Mouse (Mus musculus) gonadal fat pad, adult 2 months (tissue): Measurements from ENCODE around the gene Crocc. TPM values are rescaled to one million over a fixed set of nuclear protein-coding genes. Genes with fewer than 3 reads are reported as not detected.

Experiments used
- DNase-seq: peaks from one replicate; pipeline ENCODE4 v3.0.0-alpha.2; 2012; ENCODE audit warnings: low read depth
- polyA plus RNA-seq: library from polyadenylated mRNA; depleted of rRNA; stranded (reverse); fragments of >200 nt; gene quantifications from 2 replicates; pipeline ENCODE4 v1.2.3, GENCODE M21; 2012; rRNA removed

The Crocc gene
- polyA plus RNA-seq, 1 experiment = 18.9 TPM

DNA sequence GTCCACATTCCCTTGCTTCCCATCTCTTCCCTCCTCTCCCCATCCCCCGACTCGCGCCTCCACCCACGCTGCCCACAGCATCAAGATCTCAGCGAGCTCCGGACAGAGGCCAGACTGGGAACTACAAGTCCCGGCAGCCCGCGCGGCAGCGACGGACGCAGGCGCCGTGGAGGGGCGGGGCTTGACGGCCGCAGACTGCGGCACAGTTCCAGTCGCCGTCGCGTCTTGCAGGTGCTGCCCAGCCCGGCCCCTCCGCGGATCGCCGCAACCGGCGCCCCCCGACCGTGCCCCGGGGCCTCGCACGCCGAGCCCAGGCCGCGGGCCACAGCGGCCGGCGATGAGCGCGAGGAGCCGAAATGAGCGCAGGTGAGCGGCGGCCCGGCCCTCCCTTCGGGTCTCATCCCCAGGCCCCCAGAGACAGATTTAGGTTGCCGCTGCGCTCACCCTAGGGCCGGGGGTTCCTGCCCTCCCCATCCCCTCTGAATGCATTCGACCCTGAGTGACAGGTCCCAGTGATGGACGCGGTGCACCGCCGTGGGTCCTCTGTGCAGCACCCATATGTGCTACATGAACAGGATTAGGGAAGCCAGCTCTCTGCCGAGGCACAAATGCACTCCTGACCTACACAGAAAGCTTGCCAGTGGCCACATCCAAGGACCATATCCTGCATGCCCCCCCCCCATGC, 73.5 kb downstream of the Crocc start, which contains the start of gene Atp13a2:
TSS of gene Atp13a2 (plus strand) at position 163 of the 685 bp plus-strand sequence.
- no peak for DNase-seq

GRCm38 (mm10) chr4:140986024-140986710, 74.2 kb downstream of the Crocc start:
- DNase-seq = no peak

- no peak for DNase-seq
These were observed 75.8 kb downstream of the Crocc start for GRCm38 (mm10) chr4:140984544-140984943.

GRCm38 (mm10) chr4:140983442-140983841, 76.9 kb downstream of the Crocc start:
- no peak for DNase-seq

- no peak for DNase-seq
These were observed 77.5 kb downstream of the Crocc start for GRCm38 (mm10) chr4:140982808-140983207.

DNA sequence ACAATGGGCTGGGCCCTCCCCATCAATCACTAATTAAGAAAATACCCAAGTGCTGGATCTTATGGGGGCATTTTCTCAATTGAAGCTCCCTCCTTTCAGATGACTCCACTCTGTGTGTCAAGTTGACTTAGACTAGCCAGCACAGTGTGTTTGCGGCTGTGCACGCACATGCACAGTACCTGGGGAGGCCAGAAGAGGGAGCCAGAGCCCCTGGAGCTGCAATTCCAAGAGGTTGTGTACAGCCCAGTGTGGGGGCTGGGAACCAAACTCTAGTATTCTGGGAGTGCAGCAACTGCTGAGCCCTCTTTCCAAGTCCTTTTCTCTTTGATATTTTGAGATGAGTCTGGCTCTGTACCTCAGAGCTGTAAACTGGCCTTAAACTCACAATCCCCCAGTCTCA, 78.7 kb downstream of the Crocc start:
- no peak for DNase-seq

DNA sequence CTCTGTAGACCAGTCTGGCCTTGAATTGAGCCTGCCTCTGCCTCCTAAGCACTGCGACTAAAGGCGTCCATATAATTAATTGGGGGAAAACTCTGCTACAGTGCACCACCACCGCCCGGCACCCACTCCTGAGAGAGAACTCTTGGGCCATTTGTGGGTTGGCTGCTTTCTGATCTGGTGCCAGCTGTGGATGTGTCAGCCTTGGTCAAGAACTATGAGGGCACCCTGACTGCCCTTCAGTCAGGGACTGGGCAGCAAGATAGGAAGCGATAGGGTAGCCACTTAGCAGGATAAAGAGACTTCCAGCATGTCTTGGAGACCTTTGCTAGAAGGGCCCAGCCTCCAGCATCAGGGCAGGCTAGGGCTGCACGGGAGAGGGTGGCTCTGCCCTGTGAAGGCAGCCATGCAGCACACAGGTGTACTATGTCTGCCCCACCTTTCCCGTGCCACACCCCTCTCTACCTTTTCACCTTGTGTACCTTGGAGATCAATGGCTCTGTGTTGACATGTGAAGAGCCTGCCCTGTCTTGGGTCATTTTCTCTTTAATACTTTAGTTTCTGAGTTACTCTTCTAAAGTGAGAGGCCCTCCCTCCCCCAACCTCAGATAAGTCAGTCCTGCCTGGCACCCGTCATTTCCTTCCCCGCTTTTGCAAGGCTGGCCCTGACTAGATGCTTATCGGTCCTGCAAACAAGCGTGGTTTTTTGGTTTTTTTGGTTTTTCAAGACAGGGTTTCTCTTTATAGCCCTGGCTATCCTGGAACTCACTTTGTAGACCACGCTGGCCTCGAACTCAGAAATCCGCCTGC, 82.3 kb downstream of the Crocc start:
- no peak for DNase-seq

GRCm38 (mm10) chr4:140977278-140977677, 83.1 kb downstream of the Crocc start:
- DNase-seq = no peak

DNA sequence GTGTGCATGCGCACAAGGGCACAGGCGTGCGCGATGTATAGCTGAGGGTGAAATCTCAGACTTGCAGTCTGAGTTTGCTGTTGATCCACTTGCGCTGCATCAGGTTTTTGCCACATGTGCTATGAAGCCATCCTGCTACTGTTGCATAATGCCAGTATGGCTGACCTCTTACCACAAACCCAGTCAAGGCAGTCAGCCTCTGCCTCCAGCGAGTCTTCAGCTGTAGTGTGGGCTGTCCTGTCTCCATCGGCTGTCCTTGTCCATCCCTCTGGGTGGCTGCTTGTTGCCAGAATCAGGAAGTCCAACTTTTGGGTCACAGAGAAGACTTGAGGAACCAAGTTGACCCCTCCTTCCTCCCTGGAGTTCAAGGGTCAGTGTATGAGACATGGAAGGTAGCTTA, 85.0 kb downstream of the Crocc start:
- DNase-seq = no peak

DNA sequence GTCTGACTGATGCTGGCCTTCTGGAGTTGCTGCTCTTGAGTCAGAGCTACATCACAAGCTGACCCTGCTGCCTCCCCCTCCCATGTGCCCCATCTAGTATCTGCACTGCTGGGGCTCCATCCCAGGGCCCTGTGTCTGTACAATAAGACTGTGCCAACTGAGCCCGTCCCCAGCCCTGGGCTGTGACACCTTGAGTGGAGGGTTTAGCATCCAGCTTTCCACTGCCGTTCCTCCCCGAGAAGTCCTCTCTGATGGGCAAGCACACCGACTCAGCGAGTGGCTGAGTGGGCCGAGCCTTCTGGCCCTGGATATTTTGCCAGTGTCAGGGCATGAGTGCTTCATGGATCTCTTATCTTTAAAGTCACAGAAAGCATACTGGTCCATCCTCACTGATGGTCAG, 85.9 kb downstream of the Crocc start:
- no peak for DNase-seq

DNA sequence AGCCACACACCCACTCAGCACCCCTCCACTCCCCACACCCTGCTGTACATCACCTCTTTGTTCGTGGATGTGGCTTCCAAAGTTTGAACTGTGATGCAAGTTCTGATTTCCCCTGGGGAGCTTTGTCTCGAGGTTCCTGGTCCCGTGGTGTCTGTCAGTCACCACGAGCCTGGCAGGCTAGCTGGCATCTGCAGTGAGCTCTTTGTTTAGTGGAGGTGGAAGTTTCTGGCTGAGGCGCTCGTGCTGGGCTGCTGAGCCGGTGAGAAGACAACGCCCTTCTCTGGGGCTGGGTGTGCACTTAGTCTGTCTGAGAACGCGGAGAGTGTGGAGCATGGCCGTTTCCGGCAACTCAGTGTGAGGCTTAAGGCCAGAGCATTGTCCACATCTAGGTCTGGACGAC, 88.7 kb downstream of the Crocc start:
- DNase-seq = no peak

GRCm38 (mm10) chr4:140967386-140968159, 92.8 kb downstream of the Crocc start:
- DNase-seq = no peak

Other genes with a start within 250 kb of the Crocc start
- 0.03 and 1.0 TPM in 2 replicates for gene Padi3, start 249.9 kb downstream of the Crocc start, polyA plus RNA-seq
- gene Padi1, start 214.8 kb downstream of the Crocc start, polyA plus RNA-seq = 0.12 and 1.4 TPM in 2 replicates
- 25.1 and 45.2 TPM in 2 replicates for gene Padi2, start 154.2 kb downstream of the Crocc start, polyA plus RNA-seq
- 143 and 165 TPM in 2 replicates for gene Sdhb, start 99.3 kb downstream of the Crocc start, polyA plus RNA-seq
- gene Atp13a2, start 73.7 kb downstream of the Crocc start, polyA plus RNA-seq = 70.8 and 80.3 TPM in 2 replicates
- gene Mfap2, start 50.1 kb downstream of the Crocc start, polyA plus RNA-seq = 36.9 and 47.1 TPM in 2 replicates
- gene Necap2, start 17.8 kb upstream of the Crocc start, polyA plus RNA-seq = 54.7 and 68.5 TPM in 2 replicates
- gene Spata21, start 27.8 kb upstream of the Crocc start, polyA plus RNA-seq = 1.5 and 2.7 TPM in 2 replicates
- 26.2 and 28.3 TPM in 2 replicates for gene Szrd1, start 79.2 kb upstream of the Crocc start, polyA plus RNA-seq
- 12.5 and 14.5 TPM in 2 replicates for gene Fbxo42, start 87.4 kb upstream of the Crocc start, polyA plus RNA-seq
- gene Rsg1, start 153.4 kb upstream of the Crocc start, polyA plus RNA-seq = 1.2 and 1.7 TPM in 2 replicates
- 4.5 and 4.6 TPM in 2 replicates for gene Arhgef19, start 178.9 kb upstream of the Crocc start, polyA plus RNA-seq
- 5.9 and 8.3 TPM in 2 replicates for gene Epha2, start 240.7 kb upstream of the Crocc start, polyA plus RNA-seq